Mouse (Mus musculus): ENCODE data around the gene Gm49721.
"Not testable (repeated sequence)": the region's sequence is repeated elsewhere in the genome, so short reads cannot be mapped to it uniquely, and the experiment has no call there.

DNA sequence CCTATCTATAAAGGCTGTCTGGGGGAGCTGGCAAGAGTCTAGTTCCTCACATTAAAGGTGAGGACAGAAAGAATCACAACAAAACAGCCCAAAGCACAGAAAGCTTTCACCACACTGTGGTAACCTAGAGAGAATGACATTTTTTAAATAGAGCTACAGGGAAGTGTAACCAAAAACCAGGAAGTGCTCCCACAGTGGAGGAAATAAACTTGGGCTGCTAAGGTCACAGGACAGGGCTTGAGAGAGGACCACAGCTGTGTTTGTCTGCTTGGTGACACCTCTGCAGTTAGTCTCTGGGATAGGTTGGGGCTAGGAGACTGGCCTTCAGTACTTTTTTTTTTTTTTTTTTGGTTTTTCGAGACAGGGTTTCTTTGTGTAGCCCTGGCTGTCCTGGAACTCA lies 11.0 kb upstream of the Gm49721 start:
- TF ChIP-seq POLR2A (IDR thresholded peaks at IDR 0.05; ENCODE audit: low read depth, low read length); CTCF (IDR thresholded peaks at IDR 0.05; ENCODE audit: borderline replicate concordance, insufficient read depth, low read length): not testable (repeated sequence)
